Mouse (Mus musculus): ENCODE results near the gene Hps3. TPM values are rescaled to one million over a fixed set of nuclear protein-coding genes. Genes with fewer than 3 reads are reported as not detected.

Hps3 gene
- polyA plus RNA-seq, 2 experiments from 2014 or later, result 25.7 to 31.6 TPM

Other genes starting within 250 kb of the Hps3 start
- under 1 TPM; 0.24 to 0.37 TPM for gene Cp, start 78.3 kb downstream of the Hps3 start, polyA plus RNA-seq (2017; shearing (Covaris generic))
- gene Hltf, start 22.5 kb upstream of the Hps3 start, polyA plus RNA-seq (2017; shearing (Covaris generic)), result 10 to 100 TPM; 64.8 to 79.8 TPM
- gene Gyg, start 120.0 kb upstream of the Hps3 start, polyA plus RNA-seq (2017; shearing (Covaris generic)), result 100 to 1,000 TPM; 113 to 139 TPM
- under 1 TPM in 1 of 2 experiments, not detected in 1; 0.22 TPM for gene Cpa3, start 206.9 kb upstream of the Hps3 start, polyA plus RNA-seq (2017; shearing (Covaris generic))
- gene Cpb1, start 240.4 kb upstream of the Hps3 start, polyA plus RNA-seq (2017; shearing (Covaris generic)), result not detected

Data from activated CD4-positive, CD25-positive, alpha-beta regulatory T cell, adult 4 months (primary cell).